Mouse (Mus musculus): ENCODE measurements around the gene Kcnj14. TPM values are rescaled to one million over a fixed set of nuclear protein-coding genes. Genes with fewer than 3 reads are reported as not detected.

Kcnj14 gene
- 0.22 TPM for polyA plus RNA-seq (2012; fragmentation: generic; extraction: Trizol)
- long read RNA-seq, experiment 1: 0 reads
- long read RNA-seq, experiment 2: 0 reads

DNA sequence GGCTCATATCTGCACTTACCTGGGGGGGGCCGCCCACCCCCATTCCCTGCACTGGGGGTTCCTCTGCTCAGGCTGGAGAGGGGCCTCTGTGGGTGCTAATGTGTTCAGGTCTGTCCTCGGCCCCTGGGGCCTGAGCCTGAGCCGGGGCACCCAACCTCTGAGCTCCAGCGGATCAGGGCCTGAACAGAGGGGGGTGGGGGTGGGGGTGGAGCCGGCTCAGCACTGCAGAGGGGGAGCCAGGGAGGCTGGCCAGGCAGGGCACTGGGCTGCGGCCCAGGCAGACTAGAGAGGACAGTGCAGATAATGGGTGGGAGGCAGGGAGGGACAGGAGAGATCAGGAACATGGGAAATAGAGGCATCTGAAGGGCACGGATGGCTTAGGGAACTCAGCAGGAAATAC, at the start of gene Kcnj14:
TSS of gene Kcnj14 (minus strand) at position 185 of the 400 bp plus-strand sequence.
- TF ChIP-seq MYOD1 (IDR thresholded peaks at IDR 0.05; ENCODE audit: control insufficient read depth, insufficient read length, low read depth): no peak
- no peak for TF ChIP-seq CEBPB (IDR thresholded peaks at IDR 0.05; ENCODE audit: low read depth)
- no peak for TF ChIP-seq FOSL1 (IDR thresholded peaks at IDR 0.05; ENCODE audit: insufficient read depth, low read length, poor library complexity, severe bottlenecking)
- TF ChIP-seq MYOG (IDR thresholded peaks at IDR 0.05; ENCODE audit: control insufficient read depth, extremely low read depth, insufficient read length): no peak
- no peak for TF ChIP-seq MAX (IDR thresholded peaks at IDR 0.05)
- TF ChIP-seq CTCF (IDR thresholded peaks at IDR 0.05; ENCODE audit: control insufficient read depth, insufficient read depth, insufficient read length): no peak
- no peak for TF ChIP-seq USF1 (IDR thresholded peaks at IDR 0.05; ENCODE audit: low read depth)
- peaks cover 51% of the 10 kb centered on the region for H3K36me3 ChIP-seq (ENCODE audit: control insufficient read depth, insufficient read depth)
- H3K79me3 ChIP-seq (ENCODE audit: low read depth): peaks cover 20% of the 10 kb centered on the region
- peaks cover 46% of the 10 kb centered on the region for H3K79me2 ChIP-seq (ENCODE audit: control insufficient read depth, insufficient read depth)
- H3ac ChIP-seq (ENCODE audit: control insufficient read depth, insufficient read length, low read depth): no peak within 1 kb of the TSS
- H3K4me3 ChIP-seq (ENCODE audit: insufficient read depth, poor library complexity, severe bottlenecking): no peak within 1 kb of the TSS
- no peaks in the 10 kb centered on the region for H3K27me3 ChIP-seq (ENCODE audit: control insufficient read depth, insufficient read depth, insufficient read length)

DNA sequence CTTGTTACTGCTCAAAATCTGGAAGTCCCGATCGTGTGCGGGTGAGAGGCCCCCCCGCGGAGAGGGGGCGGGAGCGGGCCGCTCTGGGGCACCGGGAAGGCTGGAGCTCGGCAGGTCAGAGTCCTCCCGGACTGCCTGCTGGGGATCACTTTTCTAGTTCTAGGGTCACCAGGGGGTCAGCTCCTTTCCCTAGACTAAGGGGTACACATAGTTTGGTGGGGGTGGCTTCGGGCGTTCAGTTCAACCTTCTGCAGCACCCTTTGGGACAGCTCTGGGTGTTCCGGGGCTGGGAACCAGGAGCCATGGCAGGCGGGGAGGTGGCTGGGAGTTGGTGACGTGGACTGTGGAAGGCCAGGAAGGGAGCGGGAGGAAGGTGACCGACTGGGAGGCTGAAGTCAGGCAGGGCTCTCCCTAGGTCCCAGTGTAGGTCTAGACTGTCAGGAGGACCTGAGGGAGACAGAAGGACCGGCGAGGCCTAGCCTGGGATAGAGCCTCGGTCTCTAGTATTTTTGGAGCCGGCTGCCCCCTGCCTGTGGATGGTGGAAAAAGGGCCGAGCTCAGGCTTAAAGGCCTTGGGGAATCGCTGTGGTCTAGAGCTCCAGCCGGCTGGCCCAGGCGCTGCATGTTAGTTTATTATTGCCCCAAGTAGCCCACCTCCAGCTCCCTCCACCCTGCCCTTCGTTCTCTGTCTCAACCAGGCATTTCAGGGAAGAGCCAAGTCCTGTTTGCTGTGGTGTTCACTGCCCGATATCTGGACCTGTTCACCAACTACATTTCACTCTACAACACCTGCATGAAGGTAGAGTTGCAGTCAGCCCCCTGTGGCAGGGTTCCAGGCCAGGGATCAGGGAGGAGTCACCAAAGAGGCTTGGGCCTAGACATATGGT, 48.7 kb upstream of the Kcnj14 start:
- Histone ChIP-seq H3K36me3 (ENCODE audit: control insufficient read depth, insufficient read depth) (peaks cover 34% of the 10 kb centered on the region), H3K4me3 (ENCODE audit: insufficient read depth, poor library complexity, severe bottlenecking) (peak overlapping the region; percentile 60), H3K27me3 (ENCODE audit: control insufficient read depth, insufficient read depth, insufficient read length) (peaks cover 8% of the 10 kb centered on the region), H3K79me3 (ENCODE audit: low read depth) (peaks cover 19% of the 10 kb centered on the region), H3ac (ENCODE audit: control insufficient read depth, insufficient read length, low read depth) (peak overlapping the region; percentile 87), H3K79me2 (ENCODE audit: control insufficient read depth, insufficient read depth) (peaks cover 40% of the 10 kb centered on the region)
- TF ChIP-seq MYOG (IDR thresholded peaks at IDR 0.05; ENCODE audit: control insufficient read depth, extremely low read depth, insufficient read length) (no peak), MAX (IDR thresholded peaks at IDR 0.05) (no peak), CEBPB (IDR thresholded peaks at IDR 0.05; ENCODE audit: low read depth) (no peak), FOSL1 (IDR thresholded peaks at IDR 0.05; ENCODE audit: insufficient read depth, low read length, poor library complexity, severe bottlenecking) (no peak), CTCF (IDR thresholded peaks at IDR 0.05; ENCODE audit: control insufficient read depth, insufficient read depth, insufficient read length) (no peak), MYOD1 (IDR thresholded peaks at IDR 0.05; ENCODE audit: control insufficient read depth, insufficient read length, low read depth) (no peak), USF1 (IDR thresholded peaks at IDR 0.05; ENCODE audit: low read depth) (no peak)

- H3K79me2 ChIP-seq (ENCODE audit: control insufficient read depth, insufficient read depth): peaks cover 40% of the 10 kb centered on the region
- peaks cover 19% of the 10 kb centered on the region for H3K79me3 ChIP-seq (ENCODE audit: low read depth)
- peaks cover 8% of the 10 kb centered on the region for H3K27me3 ChIP-seq (ENCODE audit: control insufficient read depth, insufficient read depth, insufficient read length)
- peak within 1 kb of the TSS; percentile 60 for H3K4me3 ChIP-seq (ENCODE audit: insufficient read depth, poor library complexity, severe bottlenecking)
- peak within 1 kb of the TSS; percentile 87 for H3ac ChIP-seq (ENCODE audit: control insufficient read depth, insufficient read length, low read depth)
- TF ChIP-seq MAX (IDR thresholded peaks at IDR 0.05) (no peak), CTCF (IDR thresholded peaks at IDR 0.05; ENCODE audit: control insufficient read depth, insufficient read depth, insufficient read length) (peak; percentile 92)
- H3K36me3 ChIP-seq (ENCODE audit: control insufficient read depth, insufficient read depth): peaks cover 29% of the 10 kb centered on the region
These were observed 48.0 kb upstream of the Kcnj14 start, which contains the start of gene Kdelr1 for GRCm38 (mm10) chr7:45872624-45873023. Kdelr1 (plus strand) TSS chr7:45872772.

DNA sequence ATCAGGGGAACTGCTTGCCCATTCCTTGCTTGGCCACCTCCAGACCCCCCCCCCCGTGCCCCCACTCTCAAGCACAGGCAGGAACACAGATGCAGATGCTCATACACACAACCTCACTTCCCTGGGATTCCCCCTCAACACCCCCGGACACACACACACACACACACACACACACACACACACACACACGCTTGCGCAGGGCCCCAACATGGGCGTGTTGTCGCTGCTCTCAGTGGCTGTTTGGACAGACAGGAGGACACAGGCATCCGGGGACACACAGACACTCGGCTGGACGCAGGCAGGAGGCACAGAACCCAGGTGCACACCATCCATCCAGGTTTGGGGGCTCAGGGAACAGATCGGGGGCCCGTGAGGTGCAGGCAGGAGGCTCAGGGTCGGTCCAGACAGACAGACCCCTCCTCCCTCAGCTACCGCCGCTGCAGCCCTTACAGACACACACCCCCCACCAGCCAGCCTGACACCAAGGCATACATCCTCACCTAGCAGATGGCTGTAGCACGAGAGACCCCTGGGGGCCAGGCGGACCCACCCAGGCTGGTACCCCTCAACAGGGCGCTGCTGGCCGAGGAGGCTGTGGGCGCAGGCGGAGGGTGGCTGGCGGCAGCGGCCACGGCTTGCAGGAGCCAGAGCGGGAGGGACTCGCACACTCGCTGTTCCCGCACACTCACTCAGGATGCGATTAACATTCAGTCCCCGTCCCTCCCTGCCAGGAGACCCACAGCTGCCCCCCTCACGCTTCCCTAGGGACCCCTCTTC, 45.9 kb upstream of the Kcnj14 start:
- peaks cover 19% of the 10 kb centered on the region for H3K79me3 ChIP-seq (ENCODE audit: low read depth)
- H3K4me3 ChIP-seq (ENCODE audit: insufficient read depth, poor library complexity, severe bottlenecking): no peak overlapping the region
- peaks cover 28% of the 10 kb centered on the region for H3K79me2 ChIP-seq (ENCODE audit: control insufficient read depth, insufficient read depth)
- peaks cover 13% of the 10 kb centered on the region for H3K36me3 ChIP-seq (ENCODE audit: control insufficient read depth, insufficient read depth)
- no peak for TF ChIP-seq MYOG (IDR thresholded peaks at IDR 0.05; ENCODE audit: control insufficient read depth, extremely low read depth, insufficient read length)
- no peak for TF ChIP-seq FOSL1 (IDR thresholded peaks at IDR 0.05; ENCODE audit: insufficient read depth, low read length, poor library complexity, severe bottlenecking)
- no peak for TF ChIP-seq CEBPB (IDR thresholded peaks at IDR 0.05; ENCODE audit: low read depth)
- TF ChIP-seq MYOD1 (IDR thresholded peaks at IDR 0.05; ENCODE audit: control insufficient read depth, insufficient read length, low read depth): no peak
- peaks cover 8% of the 10 kb centered on the region for H3K27me3 ChIP-seq (ENCODE audit: control insufficient read depth, insufficient read depth, insufficient read length)
- H3ac ChIP-seq (ENCODE audit: control insufficient read depth, insufficient read length, low read depth): no peak overlapping the region

- Histone ChIP-seq H3K79me2 (ENCODE audit: control insufficient read depth, insufficient read depth) (peaks cover 21% of the 10 kb centered on the region), H3K27me3 (ENCODE audit: control insufficient read depth, insufficient read depth, insufficient read length) (peaks cover 8% of the 10 kb centered on the region), H3K36me3 (ENCODE audit: control insufficient read depth, insufficient read depth) (peaks cover 6% of the 10 kb centered on the region), H3K4me3 (ENCODE audit: insufficient read depth, poor library complexity, severe bottlenecking) (no peak overlapping the region), H3K79me3 (ENCODE audit: low read depth) (peaks cover 15% of the 10 kb centered on the region), H3ac (ENCODE audit: control insufficient read depth, insufficient read length, low read depth) (no peak overlapping the region)
- TF ChIP-seq USF1 (IDR thresholded peaks at IDR 0.05; ENCODE audit: low read depth) (no peak), MYOG (IDR thresholded peaks at IDR 0.05; ENCODE audit: control insufficient read depth, extremely low read depth, insufficient read length) (no peak), MYOD1 (IDR thresholded peaks at IDR 0.05; ENCODE audit: control insufficient read depth, insufficient read length, low read depth) (no peak), MAX (IDR thresholded peaks at IDR 0.05) (no peak), CEBPB (IDR thresholded peaks at IDR 0.05; ENCODE audit: low read depth) (no peak), CTCF (IDR thresholded peaks at IDR 0.05; ENCODE audit: control insufficient read depth, insufficient read depth, insufficient read length) (no peak), FOSL1 (IDR thresholded peaks at IDR 0.05; ENCODE audit: insufficient read depth, low read length, poor library complexity, severe bottlenecking) (no peak)
These were observed 45.2 kb upstream of the Kcnj14 start for GRCm38 (mm10) chr7:45869787-45870186.

Data from C2C12 (cell line).